Mouse (Mus musculus) right cerebral cortex, postnatal 10 days (tissue): ENCODE measurements around the gene Slco3a1.

Source experiments
- DNase-seq, 2 experiments: peaks; one replicate each; pipeline ENCODE4 v3.0.0; 2021; ENCODE audit warnings: low spot score in 2 of 2

Slco3a1 gene

DNA sequence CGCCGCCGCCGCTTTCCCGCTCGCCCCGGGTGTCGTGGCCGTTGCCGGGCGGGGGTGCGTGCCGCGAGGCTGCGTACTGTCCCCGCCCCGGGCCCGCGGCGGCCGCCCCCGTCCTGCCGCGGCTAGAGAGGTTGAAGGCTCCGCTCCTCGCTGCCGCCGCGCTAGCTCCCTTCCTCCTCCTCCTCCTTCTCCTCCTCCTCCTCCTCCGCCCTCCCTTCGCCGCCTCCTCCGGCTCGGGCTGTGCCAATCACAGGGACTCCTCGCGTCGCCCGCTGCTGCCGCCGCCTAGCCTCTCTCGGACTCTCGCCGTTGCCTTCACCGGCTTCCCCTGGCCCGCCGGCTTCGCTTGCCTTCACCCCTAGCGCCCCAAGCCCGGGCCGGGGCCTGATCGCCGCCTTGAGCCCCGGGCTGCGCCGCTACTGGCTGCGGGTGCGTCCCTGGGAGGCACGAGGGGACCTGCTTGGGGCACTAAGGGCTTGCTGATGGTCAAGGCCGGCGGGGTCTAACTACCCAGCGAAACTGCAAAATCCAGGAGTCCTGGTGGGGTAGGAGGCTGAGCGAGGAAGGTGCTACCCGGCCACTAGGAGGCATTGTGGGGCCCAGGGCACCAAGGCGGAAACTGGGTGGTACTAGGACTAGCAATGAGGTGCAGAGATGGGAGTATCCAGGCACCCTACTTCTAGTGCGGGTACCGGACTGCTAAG is at the start of gene Slco3a1:
TSS of gene Slco3a1 (minus strand) at position 173 of the 704 bp plus-strand sequence.
- DNase-seq, result peak; percentile 84 to 86

DNA sequence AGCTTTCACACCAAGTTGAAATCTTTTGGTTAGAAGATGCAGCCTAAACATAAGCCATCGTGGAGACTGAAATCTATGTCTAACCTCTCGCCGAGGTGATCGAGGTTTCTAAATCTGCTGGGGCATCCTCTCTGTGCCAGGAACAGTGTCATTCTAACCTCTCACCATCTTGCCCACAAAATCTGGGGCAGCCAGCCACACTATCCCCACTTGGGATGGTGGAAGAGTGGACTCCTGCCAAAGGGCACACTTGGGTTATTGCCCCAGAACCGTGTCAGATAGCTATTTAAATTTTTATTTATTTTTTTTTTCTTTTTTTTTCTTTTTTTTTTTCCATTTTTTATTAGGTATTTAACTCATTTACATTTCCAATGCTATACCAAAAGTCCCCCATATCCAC is 46.4 kb upstream of the Slco3a1 start:
- DNase-seq, result no peak

DNA sequence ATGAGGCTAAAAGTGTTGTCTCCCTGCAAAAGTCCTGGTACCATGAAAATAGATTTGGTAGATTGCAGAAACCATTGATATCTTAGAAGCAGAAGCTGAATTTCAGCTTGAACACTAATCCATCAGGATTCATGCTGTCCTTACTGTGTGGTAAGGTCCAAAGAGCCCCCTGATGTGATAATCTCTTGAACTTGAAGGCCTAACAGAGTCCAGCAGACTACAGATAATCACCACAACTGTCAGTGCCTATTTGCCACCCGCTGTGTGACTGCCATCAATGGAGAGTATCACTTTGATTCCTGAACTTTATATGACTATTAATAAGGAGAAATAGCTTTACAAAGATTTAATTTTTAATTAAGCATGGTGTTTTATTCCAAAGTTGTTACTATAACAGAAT is 24.8 kb upstream of the Slco3a1 start:
- DNase-seq, result no peak

DNA sequence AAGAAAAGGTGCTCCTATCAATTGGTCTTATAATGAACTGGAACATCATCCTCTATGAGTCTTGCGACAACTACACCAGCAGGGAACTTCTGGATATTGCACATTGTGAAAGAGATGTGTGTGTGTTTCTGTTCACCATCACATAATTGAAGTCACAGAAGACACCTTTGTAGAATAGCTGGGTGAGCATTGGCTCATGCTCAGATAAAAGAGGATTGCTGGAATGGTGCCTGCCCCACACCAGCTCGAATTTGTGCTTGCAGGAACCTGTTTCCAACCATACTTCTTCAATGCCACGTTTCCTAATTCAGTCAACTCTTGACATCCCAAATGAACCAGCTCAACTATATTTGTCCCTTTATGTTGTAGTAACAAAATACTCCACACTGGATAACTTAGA is 21.1 kb upstream of the Slco3a1 start:
- no peak for DNase-seq

DNA sequence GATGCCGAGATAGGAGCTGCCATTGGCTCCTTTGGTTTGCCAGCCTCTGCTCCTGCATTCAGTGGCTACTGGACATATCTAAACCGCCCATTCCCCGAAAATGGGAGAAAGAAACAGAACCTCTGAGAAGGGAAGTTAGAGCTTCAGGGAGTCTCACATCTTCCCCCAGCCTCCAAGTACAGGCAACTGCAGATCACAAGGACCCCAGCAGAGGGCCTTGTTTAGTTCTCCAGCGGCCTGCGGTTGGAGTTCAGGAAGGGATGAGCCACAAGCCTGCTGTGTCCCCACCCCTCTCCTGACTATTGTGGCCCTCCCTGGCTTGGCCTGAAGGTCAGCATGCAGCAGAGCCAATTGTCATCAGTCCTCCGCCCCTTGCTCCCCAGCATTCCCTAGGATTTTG is 836 bp upstream of the Slco3a1 start:
- peak; percentile 79 for DNase-seq

DNA sequence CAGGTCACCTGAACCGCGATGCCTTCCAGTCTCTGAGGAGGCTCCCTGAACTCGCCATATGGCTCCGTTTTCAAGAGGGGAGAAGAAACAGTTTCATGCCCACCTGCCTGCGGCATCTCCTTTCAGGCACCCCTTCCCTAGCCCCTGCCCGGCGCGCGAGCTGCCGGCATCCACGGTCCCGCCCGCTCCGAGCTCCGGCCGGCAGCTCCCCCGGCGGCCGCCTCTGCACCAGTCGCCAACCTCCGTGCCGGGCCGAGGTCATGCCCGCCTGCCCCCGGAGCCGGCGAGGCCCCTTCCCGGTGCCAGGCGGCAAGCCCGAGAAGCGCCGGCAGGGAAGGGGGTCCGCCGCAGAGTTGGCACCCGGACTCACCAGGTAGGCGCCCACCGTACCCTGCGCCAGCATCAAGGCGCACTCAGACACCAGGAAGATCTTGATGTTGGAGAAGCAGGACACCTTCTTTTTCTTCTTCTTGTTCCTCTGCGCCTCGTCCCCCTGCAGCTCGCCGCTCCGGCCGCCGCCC is 479 bp downstream of the Slco3a1 start:
- DNase-seq, result peak; percentile 36 to 51

DNA sequence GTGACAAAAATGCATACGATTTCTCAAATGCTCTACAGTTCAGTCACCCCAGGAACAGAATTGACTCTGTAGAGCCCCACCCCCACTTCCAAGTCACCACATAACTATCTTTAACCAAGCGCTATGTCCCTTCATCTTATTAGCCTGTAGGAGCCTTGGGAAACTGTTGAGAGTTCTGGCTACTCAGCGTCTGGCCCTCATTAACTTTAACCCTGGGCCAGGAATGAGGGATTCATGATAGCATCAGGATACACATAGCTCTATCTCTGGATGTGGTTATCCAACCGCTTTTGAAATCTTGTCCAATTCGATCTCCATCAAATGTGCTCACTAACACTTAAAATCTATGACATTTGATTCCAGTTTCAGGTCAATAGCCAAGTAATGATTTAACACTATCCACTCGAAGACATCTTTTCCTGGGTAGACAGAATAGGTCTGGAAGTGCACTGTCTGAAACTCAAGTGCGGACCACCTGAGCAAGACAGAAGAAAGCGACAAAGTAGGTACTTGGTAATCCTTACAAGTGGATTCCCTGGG is 1.4 kb downstream of the Slco3a1 start:
- DNase-seq, result no peak

DNA sequence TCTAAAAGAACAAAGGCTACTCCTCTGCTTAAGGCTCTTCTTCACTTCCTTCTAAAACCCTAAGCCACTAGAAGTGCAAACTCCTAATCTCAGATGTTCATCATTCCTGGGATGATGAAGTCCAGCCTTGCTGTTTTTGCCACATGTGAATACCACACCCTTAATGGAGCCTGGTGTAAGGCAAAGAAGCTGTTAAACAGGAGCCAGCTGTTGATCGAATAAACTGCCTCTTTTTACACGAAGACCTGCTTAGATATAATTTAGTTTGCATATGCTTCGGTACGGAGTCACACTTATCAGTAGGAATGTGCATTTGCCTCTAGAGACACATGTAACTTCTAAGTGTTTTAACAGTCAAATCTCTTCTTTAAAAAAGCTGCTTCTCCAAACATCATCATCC is 2.0 kb downstream of the Slco3a1 start:
- DNase-seq, result no peak

DNA sequence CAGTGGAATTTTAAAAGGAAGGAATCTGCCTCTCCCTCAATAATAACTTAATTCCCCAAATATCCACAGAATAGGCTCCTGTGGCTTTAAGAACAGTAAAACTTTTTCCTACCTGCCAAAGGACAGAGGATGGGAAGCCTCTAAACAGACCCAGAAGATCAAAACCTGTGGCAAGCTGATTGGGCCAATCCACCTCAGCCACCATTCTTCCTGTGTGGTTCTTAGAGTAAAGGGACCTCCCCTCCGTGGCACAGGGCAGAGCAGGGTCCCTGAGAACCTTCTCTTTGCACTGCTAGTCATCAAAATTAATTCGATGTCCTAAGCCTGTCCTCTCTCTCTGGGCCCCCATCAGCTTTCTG is 2.6 kb downstream of the Slco3a1 start:
- no peak for DNase-seq

DNA sequence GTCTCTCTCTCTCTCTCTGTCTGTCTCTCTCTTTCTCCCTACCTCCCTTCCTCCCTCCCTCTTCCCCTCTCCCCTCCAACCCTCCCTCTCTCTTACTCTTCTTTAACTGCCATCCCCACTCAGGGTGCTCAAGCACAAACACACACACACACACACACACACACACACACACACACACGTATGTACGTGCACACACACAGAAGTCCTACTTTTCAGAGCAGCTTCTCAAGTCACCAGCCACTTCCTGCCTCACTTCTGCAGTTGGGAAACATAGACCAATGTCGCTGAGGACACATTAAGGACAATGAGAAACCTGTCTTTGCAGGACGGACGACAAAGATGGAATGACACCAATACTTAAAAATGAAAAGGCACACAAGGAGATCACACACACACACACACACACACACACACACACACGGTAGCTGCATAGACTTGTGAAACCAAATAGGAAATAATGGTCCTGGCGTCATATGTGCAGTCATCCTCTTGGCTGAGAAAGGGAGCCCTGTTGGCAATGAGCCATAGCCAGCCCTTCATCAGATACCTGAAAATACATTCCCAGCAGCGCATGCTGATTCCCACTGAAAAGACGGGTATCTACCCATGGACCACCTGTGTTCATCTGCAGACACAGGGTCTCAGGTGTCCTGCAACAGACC is 3.1 kb downstream of the Slco3a1 start:
- DNase-seq, result peak in 1 of 2 experiments; percentile 36

DNA sequence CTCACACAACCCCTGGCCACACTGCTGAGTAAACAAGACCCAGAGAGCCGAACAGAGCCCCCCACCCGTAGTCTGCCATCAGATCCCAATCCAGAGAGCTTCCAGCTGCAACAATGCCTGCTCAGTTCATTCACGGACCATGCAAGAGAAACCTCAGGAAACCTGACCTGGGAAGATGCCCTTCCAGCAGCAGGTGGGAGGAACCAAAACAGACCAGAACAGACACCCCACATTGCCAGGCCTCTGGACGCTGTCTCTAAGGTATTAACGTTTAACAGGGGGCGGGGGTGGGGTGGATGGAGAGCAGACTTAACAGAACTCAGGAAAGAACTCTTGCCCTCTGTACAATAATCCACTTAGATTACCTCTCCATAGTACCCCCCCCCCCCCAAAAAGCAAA is 4.9 kb downstream of the Slco3a1 start:
- DNase-seq, result no peak

DNA sequence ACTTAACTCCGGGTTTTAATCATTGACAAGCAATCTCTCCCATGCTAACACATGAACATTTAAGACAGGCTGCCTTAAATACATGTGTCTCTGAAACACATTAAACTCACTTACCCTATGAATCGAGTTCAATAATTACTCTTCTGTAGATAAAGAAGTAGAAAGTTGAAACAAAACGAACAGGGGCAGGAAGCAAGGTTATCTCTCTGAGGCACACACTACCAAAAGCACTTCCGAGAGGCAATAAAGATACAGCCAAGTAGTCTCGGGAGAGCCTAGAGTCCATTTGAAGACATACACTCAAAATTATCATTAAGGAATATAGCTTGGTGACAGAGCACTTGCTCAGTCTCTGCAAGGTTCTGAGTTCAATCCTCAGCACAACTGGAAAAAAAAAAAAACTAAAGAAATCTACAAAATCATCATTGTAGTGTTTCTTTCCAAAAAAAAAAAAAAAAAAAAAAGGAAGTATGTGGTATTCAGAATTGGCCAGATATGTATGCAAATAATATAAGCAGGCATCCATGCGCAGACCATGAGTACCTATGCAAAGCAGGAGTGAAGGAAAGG is 5.5 kb downstream of the Slco3a1 start:
- DNase-seq, result no peak

DNA sequence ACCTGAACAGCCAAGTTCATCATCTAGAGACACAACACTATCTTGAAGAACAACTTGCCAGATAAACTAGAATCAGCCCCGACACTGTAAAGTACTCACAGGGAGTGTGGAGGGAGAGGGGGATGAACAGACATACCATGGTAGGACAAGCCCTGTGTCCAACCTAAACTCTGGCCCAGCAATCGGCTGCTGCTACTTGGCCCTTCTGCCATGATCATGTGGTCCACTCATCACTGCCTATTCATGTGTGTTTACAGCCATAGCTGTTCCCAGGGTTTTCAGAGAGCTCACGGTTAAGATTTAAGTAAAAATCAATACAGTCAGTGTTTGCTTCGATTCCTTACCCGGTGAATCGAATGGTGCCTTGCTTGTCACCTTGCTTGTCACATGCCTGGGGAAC is 7.9 kb downstream of the Slco3a1 start:
- DNase-seq, result no peak

DNA sequence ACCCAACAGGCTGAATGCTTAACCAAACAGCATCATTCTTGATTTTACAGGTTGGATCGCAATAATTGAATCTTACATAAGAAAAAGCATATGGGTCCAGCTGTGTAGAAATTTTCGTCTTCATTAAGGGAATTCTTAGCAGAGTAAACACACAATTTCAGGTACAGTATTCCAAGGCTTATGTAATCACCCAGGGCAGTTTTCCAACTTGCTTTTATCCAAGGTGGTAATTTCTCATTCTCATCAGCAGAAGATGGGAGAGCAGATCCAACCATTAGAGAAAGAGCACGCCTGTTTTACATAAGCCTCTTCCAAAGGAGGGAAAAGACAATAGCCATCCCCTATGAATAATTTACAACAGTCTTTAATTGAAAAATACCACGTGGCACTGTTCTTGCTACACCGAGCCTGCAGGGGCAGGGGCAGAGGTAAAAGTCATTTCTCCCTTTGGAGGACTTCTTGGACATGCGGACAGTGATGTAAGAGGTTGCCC is 9.0 kb downstream of the Slco3a1 start:
- no peak for DNase-seq

DNA sequence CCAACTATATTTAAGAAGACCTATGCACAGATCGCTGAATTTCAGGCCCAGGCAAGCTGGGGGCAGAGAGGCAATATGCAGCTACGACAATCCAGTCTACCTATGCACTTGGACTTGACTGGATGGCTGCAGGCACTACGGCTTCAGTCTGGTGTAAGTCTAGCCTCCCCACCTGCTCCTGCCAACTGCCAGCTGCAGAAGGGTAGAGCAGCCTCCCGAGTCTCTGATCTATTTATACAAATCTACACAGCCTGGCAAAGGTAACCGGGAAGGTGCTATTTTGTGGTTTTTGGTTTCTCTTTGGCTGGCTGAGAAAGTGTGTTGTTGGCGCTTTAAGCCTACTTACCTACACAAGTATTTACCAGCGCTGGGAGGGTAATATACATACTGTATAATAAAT is 10.3 kb downstream of the Slco3a1 start:
- no peak for DNase-seq

DNA sequence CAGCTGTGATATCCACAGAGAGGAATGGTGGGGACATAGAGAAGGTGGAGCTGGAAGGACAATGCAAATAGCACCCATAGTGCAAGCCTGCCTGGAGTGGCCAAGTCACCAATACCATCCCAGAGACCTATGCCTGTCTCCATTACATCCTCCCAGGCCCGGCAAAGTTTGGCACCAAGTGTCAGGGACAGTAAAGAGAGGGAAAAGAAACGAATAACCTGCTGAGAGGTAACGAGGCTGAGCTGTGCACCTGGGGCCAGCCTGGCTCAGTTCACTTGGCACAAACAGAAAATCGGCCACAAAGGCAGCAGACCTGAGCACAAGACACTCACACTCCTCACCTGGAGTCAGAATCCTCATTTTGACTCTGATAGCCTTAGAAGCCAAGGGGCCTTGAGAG is 12.6 kb downstream of the Slco3a1 start:
- no peak for DNase-seq

DNA sequence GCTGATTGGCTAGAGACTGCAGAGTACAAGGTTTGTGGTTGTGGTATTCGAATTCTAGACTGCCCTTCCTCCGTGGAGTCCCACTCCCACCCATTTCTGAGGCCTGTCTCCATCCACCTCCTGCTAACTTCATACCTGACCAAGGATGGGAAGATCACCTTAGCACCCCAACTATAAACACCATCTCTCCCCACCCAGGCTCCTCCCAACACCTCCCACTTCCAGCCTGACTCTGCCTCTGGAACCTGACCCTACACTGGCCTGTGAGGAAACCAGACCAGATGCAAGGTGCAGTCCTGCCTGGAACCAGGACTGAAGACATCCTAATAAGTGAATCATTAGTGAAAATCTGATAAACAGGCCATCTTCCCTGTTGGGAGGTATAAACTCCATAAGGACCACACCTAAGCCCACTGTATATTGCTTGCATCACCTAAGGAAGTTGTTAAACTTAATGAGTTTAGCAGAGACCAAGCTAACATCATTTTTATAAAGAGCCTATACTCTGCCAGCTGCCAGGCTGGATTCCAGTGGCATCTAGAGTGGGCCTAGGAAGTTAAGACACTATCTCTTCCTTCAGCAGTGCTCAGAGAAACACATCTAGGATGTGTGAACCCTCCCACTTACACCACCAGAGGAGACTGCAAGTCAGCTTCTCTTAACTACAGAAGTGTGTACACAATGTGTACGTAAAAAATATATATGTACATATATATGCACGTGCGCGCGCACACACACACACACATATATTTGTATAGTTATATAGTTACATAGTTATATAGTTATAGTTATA is 13.5 kb downstream of the Slco3a1 start:
- DNase-seq, result no peak

DNA sequence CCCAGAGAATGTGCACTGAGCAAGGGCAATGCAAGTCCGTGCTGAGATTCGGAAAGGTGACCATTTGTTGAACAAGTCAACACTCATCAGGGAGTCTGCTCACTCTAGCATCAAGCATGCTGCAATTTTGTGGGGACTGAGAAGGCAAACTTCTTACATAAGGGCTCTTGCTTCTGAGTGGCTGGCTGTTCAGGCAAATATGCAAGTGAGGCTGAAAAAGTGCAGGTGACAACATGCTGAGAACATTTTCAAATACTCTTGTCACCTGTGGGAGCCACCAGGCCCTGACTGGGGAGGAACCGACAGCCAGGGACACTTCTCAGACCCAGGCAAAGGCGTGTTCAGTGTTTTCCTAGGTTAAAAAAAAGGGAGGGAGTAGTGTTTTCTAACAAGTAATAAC is 18.4 kb downstream of the Slco3a1 start:
- no peak for DNase-seq

DNA sequence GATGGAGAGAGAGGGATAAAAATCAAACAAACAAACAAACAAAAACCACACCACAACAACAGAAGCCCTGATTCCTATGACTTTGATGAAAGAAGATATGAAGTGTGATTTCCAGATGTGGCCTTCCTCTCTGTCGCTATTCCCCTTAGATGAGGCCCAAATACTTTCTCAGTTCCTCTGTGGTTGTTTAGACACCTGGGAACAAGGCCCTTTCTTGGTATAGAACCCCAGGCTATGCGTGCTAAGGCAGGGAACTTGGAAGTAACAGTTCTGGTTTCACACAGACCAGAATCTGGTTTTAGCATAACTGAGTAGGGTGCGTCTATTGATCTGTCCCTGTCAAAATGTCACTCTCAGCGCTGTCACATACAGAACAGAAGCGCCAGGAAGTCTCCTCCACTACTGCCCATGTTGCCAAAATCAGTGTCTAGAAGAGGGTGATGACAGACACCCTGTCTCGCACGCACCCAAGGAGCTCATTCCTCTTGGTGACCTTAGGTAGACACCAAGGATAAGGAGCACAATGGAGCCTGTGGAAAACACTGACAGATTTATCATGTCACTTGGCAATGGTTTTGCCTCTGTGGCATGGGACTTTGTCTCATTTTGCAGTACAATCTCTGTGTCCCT is 23.0 kb downstream of the Slco3a1 start:
- no peak for DNase-seq

DNA sequence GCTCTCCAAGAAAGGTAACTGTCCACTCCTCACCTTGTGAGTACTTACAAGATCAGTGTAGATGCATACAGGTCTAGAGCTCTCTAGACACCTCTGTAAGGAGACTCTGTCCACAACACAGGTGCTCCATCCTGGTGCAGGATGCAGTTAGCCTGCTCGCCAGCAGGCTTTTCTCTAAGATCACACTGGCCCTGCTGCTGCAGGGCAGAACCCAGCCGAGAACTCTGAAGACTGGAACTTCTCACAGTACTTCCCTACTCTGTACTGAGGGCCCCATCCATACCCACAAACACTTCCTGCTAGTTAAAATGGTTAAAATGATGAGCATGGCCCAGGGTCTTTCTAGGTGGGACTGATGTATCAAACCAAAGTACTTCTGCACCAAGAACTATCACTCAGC is 24.7 kb downstream of the Slco3a1 start:
- DNase-seq, result no peak

DNA sequence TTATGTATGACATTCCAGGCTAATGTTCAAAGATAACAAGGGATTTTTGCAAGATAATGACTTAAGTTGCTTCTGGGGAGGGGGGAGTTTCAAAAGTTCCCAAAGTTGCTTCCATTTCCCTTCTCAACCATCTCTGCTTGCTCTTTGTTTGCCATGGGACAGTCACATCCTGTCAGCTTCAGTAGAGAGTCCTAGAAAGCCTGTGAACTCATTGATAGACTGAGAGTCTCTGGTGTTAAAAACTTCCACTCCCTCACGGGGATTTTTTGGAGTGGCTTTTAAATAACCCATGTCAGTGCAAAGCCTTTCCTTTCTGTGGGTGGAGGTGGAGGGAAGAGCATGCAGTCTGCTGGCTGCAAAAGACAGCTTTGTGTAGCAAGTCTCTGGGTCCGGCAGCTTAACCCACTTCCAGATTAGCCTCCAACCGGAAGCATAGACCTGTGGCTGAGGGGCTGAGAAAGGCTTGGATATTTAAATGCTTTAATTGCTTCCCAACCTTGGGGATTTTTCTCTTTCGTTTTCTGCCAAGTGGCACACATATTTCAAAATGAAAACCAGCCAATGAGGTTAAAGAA is 25.3 kb downstream of the Slco3a1 start:
- DNase-seq, result no peak
